Mouse (Mus musculus) midbrain, embryonic 10.5 days (tissue): ENCODE results near the gene Tpcn2. TPM values are rescaled to one million over a fixed set of nuclear protein-coding genes. Genes with fewer than 3 reads are reported as not detected.

ENCODE experiments used
- DNase-seq: peaks from one replicate; pipeline ENCODE4 v3.0.0-alpha.2; 2017; ENCODE audit warnings: low spot score
- H3K27ac ChIP-seq: fragments of 300-500 bp; sonication (generic); replicated peaks from 2 replicates; pipeline ENCODE4 v1.5.1; 2016; ENCODE audit warnings: mild to moderate bottlenecking
- H3K27me3 ChIP-seq: fragments of 300-500 bp; sonication (generic); 2 replicates; pipeline ENCODE4 v1.6.1; 2016; ENCODE audit warnings: low read depth, mild to moderate bottlenecking; ENCODE audit not compliant: poor library complexity, severe bottlenecking
- H3K36me3 ChIP-seq: fragments of 300-500 bp; sonication (generic); 2 replicates; pipeline ENCODE4 v1.6.1; 2016; ENCODE audit warnings: mild to moderate bottlenecking, moderate library complexity
- H3K4me1 ChIP-seq: fragments of 300-500 bp; sonication (generic); 2 replicates; pipeline ENCODE4 v1.6.1; 2016
- H3K4me3 ChIP-seq: fragments of 300-500 bp; sonication (generic); 2 replicates; pipeline ENCODE4 v1.5.1; 2016; ENCODE audit warnings: mild to moderate bottlenecking, moderate library complexity
- H3K9me3 ChIP-seq: fragments of 300-500 bp; sonication (generic); replicated peaks from 2 replicates; pipeline ENCODE4 v1.6.1; 2016; ENCODE audit warnings: mild to moderate bottlenecking
- WGBS: fragments of 180-500 bp; shearing (Covaris S2); methylation state at CpG from one replicate; pipeline ENCODE4 v1.1.7; 2016; 5-methylcytosine and 5-hydroxymethylcytosine counted together
- polyA plus RNA-seq: library from polyadenylated mRNA; unstranded; fragments of >200 nt; fragmentation: Nextera tagmentation; extraction: Ambion mirVana; gene quantifications from 2 replicates; pipeline ENCODE4 v1.2.1, GENCODE M21; 2016

Gene Tpcn2
- polyA plus RNA-seq, 1 experiment from 2014 or later: 5.4 TPM

DNA sequence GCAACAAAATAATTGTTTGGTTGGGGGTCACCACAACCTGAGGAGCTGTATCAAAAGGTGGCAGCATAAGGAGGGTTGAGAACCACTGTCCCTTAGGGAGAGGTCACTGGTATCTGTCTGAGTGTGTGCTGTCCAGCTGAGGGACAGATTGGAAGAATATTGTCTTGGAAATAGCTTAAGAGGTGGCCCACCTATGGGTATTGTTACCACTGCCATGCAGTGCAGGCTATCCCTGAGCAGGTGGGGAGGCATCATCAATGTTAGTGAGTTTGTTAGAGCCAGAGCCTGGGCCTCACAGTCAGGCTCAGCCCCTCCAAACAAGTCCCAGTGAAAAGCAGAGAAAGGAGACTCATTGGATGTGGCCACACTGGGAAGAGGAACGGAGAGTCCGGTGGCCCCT lies 8.0 kb upstream of the Tpcn2 start:
- Histone ChIP-seq H3K4me1 (peaks cover 7% of the 10 kb centered on the region; the same call in 1 of the 2 replicates), H3K27me3 (no peaks in the 10 kb centered on the region), H3K36me3 (no peaks in the 10 kb centered on the region), H3K27ac (no peak overlapping the region), H3K4me3 (no peak overlapping the region), H3K9me3 (no peaks in the 10 kb centered on the region)
- DNase-seq: no peak
- 94% methylated on average over 2 of the region's 2 CpGs for WGBS

- H3K9me3 ChIP-seq: no peaks in the 10 kb centered on the region
- peaks cover 9% of the 10 kb centered on the region for H3K4me1 ChIP-seq
- 16% methylated on average over 5 of the region's 5 CpGs for WGBS
- H3K36me3 ChIP-seq: no peaks in the 10 kb centered on the region
- no peak overlapping the region for H3K4me3 ChIP-seq
- peak overlapping the region; percentile 39; the same call in 1 of the 2 replicates for H3K27ac ChIP-seq
- peak; percentile 53 for DNase-seq
- no peaks in the 10 kb centered on the region for H3K27me3 ChIP-seq
Observed at GRCm38 (mm10) chr7:145289302-145289701, 5.5 kb upstream of the Tpcn2 start.

DNA sequence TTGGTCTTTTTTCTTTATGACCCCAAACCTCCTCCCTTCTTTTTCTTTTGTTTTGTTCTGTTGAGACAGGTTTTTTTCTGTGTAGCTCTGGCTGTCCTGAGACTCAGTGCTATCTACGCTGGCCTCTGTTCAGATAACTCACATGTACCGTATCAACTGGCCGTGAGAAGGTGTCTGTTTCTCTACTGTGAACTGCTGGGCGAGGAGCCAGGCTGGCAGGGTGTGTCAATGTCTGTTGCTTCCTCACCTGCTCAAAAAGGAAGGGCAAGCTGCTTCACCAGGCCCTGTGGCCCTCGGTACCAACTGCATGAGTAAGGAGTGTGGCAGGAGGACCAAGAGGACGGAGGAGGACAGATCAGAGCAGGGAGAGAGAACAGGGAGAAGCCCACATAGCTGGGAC lies 3.6 kb upstream of the Tpcn2 start:
- DNase-seq: no peak
- Histone ChIP-seq H3K9me3 (no peaks in the 10 kb centered on the region), H3K27ac (no peak overlapping the region), H3K4me3 (no peak overlapping the region), H3K27me3 (no peaks in the 10 kb centered on the region), H3K36me3 (no peaks in the 10 kb centered on the region), H3K4me1 (peaks cover 26% of the 10 kb centered on the region)
- WGBS: 85% methylated on average over 6 of the region's 6 CpGs

DNA sequence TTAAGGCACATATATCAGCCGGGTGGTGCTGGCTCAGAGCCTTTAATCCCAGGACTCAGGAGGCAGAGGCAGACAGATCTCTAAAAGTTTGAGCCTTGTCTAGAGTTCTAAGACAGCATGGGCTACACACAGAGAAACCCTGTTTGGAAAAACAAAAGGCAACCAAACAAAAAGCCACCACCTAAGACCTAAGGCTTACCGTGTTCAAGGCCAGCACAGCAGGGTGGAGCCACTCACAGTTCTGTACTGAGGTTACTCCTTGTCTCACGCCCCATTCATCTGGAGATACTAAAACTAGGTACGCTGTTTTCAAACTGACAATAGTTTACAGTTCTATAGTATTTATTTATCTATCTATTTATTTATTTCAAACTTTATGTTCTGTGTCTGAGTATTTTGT lies 1.7 kb upstream of the Tpcn2 start:
- 81% methylated on average over 4 of the region's 4 CpGs for WGBS
- Histone ChIP-seq H3K36me3 (no peaks in the 10 kb centered on the region), H3K27me3 (no peaks in the 10 kb centered on the region), H3K9me3 (no peaks in the 10 kb centered on the region), H3K4me3 (no peak overlapping the region), H3K27ac (no peak overlapping the region), H3K4me1 (peaks cover 34% of the 10 kb centered on the region)
- no peak for DNase-seq

- WGBS: 73% methylated on average over 3 of the region's 3 CpGs
- peak overlapping the region; percentile 60 for H3K4me3 ChIP-seq
- H3K4me1 ChIP-seq: peaks cover 34% of the 10 kb centered on the region
- H3K9me3 ChIP-seq: no peaks in the 10 kb centered on the region
- H3K36me3 ChIP-seq: peaks cover 11% of the 10 kb centered on the region
- H3K27ac ChIP-seq: peak overlapping the region; percentile 82
- H3K27me3 ChIP-seq: no peaks in the 10 kb centered on the region
- DNase-seq: no peak
Observed at GRCm38 (mm10) chr7:145284293-145284692, 482 bp upstream of the Tpcn2 start.

- H3K4me1 ChIP-seq: peaks cover 27% of the 10 kb centered on the region
- WGBS: 59% methylated on average over 4 of the region's 4 CpGs
- H3K4me3 ChIP-seq: peak overlapping the region; percentile 60
- H3K9me3 ChIP-seq: no peaks in the 10 kb centered on the region
- H3K27me3 ChIP-seq: no peaks in the 10 kb centered on the region
- H3K36me3 ChIP-seq: peaks cover 23% of the 10 kb centered on the region
- no peak for DNase-seq
- H3K27ac ChIP-seq: peak overlapping the region; percentile 82
Observed at GRCm38 (mm10) chr7:145283041-145283440, 770 bp downstream of the Tpcn2 start.

DNA sequence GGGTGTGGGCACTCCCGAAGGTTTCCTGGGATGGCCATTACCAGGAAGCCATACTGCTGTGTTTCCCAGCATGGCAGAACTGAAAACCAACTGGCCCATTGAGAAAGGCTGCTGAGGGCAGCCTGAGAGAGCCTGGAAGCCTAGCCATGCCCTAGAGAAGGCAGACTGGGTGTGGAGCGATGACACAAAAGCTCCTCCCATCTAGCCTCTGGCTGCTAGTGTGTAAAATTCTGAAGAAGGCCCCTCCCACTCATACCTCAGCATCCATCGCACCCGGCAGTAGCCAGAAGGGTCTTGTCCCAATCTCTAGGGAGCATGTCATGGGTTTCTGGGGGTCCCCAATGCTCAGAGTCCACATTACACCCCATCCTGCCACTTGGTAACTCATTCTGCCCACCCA lies 2.4 kb downstream of the Tpcn2 start:
- no peak overlapping the region for H3K27ac ChIP-seq
- 88% methylated on average over 4 of the region's 4 CpGs for WGBS
- H3K9me3 ChIP-seq: no peaks in the 10 kb centered on the region
- peaks cover 38% of the 10 kb centered on the region for H3K36me3 ChIP-seq
- no peaks in the 10 kb centered on the region for H3K27me3 ChIP-seq
- peaks cover 27% of the 10 kb centered on the region for H3K4me1 ChIP-seq
- DNase-seq: no peak
- no peak overlapping the region for H3K4me3 ChIP-seq

GRCm38 (mm10) chr7:145275488-145275887 lies 8.3 kb downstream of the Tpcn2 start:
- Histone ChIP-seq H3K36me3 (peaks cover 83% of the 10 kb centered on the region), H3K4me3 (no peak overlapping the region), H3K9me3 (no peaks in the 10 kb centered on the region), H3K4me1 (no peaks in the 10 kb centered on the region), H3K27me3 (no peaks in the 10 kb centered on the region), H3K27ac (no peak overlapping the region)
- 87% methylated on average over 3 of the region's 3 CpGs for WGBS
- DNase-seq: no peak

GRCm38 (mm10) chr7:145270955-145271354 lies 12.9 kb downstream of the Tpcn2 start:
- H3K27me3 ChIP-seq: no peaks in the 10 kb centered on the region

GRCm38 (mm10) chr7:145268890-145269289 lies 14.9 kb downstream of the Tpcn2 start:
- 92% methylated on average over 7 of the region's 7 CpGs for WGBS
- Histone ChIP-seq H3K4me1 (no peaks in the 10 kb centered on the region), H3K27ac (no peak overlapping the region), H3K27me3 (no peaks in the 10 kb centered on the region), H3K36me3 (peaks cover 65% of the 10 kb centered on the region), H3K9me3 (no peaks in the 10 kb centered on the region), H3K4me3 (no peak overlapping the region)
- no peak for DNase-seq

More at GRCm38 (mm10) chr7:145270955-145271354, 12.9 kb downstream of the Tpcn2 start:
- Histone ChIP-seq H3K4me3 (no peak overlapping the region), H3K27ac (no peak overlapping the region), H3K36me3 (peaks cover 73% of the 10 kb centered on the region), H3K4me1 (no peaks in the 10 kb centered on the region), H3K9me3 (no peaks in the 10 kb centered on the region)
- DNase-seq: no peak
- 94% methylated on average over 5 of the region's 5 CpGs for WGBS

GRCm38 (mm10) chr7:145266011-145266410 lies 17.8 kb downstream of the Tpcn2 start:
- Histone ChIP-seq H3K9me3 (no peaks in the 10 kb centered on the region), H3K36me3 (peaks cover 41% of the 10 kb centered on the region), H3K4me3 (no peak overlapping the region), H3K27me3 (no peaks in the 10 kb centered on the region), H3K27ac (no peak overlapping the region), H3K4me1 (no peaks in the 10 kb centered on the region)
- WGBS: 99% methylated on average over 2 of the region's 2 CpGs
- no peak for DNase-seq

- Histone ChIP-seq H3K27me3 (no peaks in the 10 kb centered on the region), H3K36me3 (peaks cover 33% of the 10 kb centered on the region), H3K27ac (no peak overlapping the region), H3K4me3 (no peak overlapping the region), H3K9me3 (no peaks in the 10 kb centered on the region), H3K4me1 (no peaks in the 10 kb centered on the region)
- WGBS: 89% methylated on average over 9 of the region's 9 CpGs
- no peak for DNase-seq
Observed at GRCm38 (mm10) chr7:145264202-145264601, 19.6 kb downstream of the Tpcn2 start.

DNA sequence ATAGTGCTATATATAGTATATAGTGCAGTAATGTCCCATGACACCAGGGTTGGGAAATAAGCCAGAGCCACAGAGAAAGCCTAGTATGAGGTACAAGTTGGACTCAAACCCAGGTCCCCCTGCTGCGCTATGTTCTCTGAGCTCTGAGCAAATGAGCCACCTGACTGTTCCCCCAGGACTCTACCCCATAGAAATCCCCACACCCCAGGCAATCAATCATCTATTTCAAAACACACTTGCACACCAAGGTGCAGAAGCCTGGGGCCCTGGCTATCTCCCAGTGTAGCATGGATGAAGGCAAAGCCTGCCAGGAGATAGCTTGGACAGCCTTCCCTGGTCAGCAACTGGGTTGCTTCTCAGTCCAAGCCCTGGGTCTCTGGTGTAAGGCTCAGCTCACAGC lies 27.7 kb downstream of the Tpcn2 start:
- Histone ChIP-seq H3K36me3 (peaks cover 18% of the 10 kb centered on the region; the same call in 1 of the 2 replicates), H3K4me3 (no peak overlapping the region), H3K9me3 (no peaks in the 10 kb centered on the region), H3K4me1 (peaks cover 4% of the 10 kb centered on the region; the same call in 1 of the 2 replicates), H3K27me3 (no peaks in the 10 kb centered on the region), H3K27ac (no peak overlapping the region)
- 92% methylated on average over 1 of the region's 1 CpGs for WGBS
- DNase-seq: no peak
